Mouse (Mus musculus): Measurements from ENCODE around the gene Gm20773.
"Not testable (repeated sequence)": the region's sequence is repeated elsewhere in the genome, so short reads cannot be mapped to it uniquely, and the experiment has no call there.

DNA sequence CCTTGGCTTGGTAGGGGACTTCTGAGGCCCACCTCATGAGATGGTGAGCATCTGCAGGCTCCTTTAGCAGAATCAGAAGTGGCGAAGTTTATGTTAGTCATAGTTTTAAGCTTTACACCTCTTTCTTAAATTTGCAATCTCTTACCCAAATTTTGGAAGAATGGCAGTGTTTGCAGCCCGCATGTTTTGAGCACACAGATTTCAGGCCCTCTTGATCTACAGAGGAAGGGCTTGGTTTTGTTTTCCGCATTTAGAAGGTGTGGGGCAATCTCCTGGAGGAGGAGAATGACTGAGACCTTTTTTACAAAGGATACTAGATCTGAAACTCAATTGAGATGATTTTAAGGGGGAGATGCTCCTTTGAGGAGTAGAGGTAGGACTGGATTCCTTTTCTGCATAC, 28.3 kb upstream of the Gm20773 start, which contains the start of gene Gm21866:
- not testable (repeated sequence) for TF ChIP-seq BHLHE40 (IDR thresholded peaks at IDR 0.05; ENCODE audit: low read depth, low read length); HCFC1 (IDR thresholded peaks at IDR 0.05; ENCODE audit: low read depth, low read length); NELFE (IDR thresholded peaks at IDR 0.05; ENCODE audit: low read depth, low read length); CTCF (conservative IDR thresholded peaks at IDR 0.05 in 1 of 2, IDR thresholded peaks at IDR 0.05 in 1 of 2; ENCODE audit: low read depth in 2 of 2, low read length in 2 of 2); ELF1 (IDR thresholded peaks at IDR 0.05; ENCODE audit: low read depth, low read length); MAX (IDR thresholded peaks at IDR 0.05; ENCODE audit: low read length); MEF2A (IDR thresholded peaks at IDR 0.05; ENCODE audit: borderline replicate concordance, low read depth, low read length); NRF1 (IDR thresholded peaks at IDR 0.05; ENCODE audit: low read depth, low read length)

Data from CH12.LX (cell line).